Mouse (Mus musculus) cerebellum, adult 2 months (tissue): ENCODE measurements around the gene Abhd12. TPM values are rescaled to one million over a fixed set of nuclear protein-coding genes. Genes with fewer than 3 reads are reported as not detected.

Source experiments
- DNase-seq, 2 experiments: peaks; one replicate each; pipeline ENCODE4 v3.0.0; 2021
- H3K27ac ChIP-seq: fragments of 200-500 bp; 2 replicates; pipeline ENCODE4 v1.5.1; 2012; ENCODE audit warnings: low read length, control low read depth, inconsistent platforms; ENCODE audit not compliant: insufficient read depth
- H3K27me3 ChIP-seq: fragments of 200-500 bp; 2 replicates; pipeline ENCODE4 v1.6.1; 2012; ENCODE audit warnings: inconsistent platforms, mild to moderate bottlenecking, low read length, moderate library complexity; ENCODE audit not compliant: control insufficient read depth, insufficient read depth
- H3K4me1 ChIP-seq: fragments of 200-500 bp; 2 replicates; pipeline ENCODE4 v1.6.1; 2011; ENCODE audit warnings: low read length; ENCODE audit not compliant: control insufficient read depth, insufficient read depth
- H3K4me3 ChIP-seq: fragments of 200-500 bp; replicated peaks from 2 replicates; pipeline ENCODE3; 2011; ENCODE audit warnings: mild to moderate bottlenecking, low read depth, low read length, control low read depth; ENCODE audit not compliant: insufficient read depth
- CTCF ChIP-seq: fragments of 200-500 bp; IDR thresholded peaks from 2 replicates; pipeline ENCODE4 v1.5.1; 2011; ENCODE audit warnings: low read depth, mild to moderate bottlenecking, control low read depth, low read length, moderate library complexity, borderline replicate concordance; ENCODE audit not compliant: insufficient read depth
- POLR2A ChIP-seq: fragments of 200-500 bp; IDR thresholded peaks from 2 replicates; pipeline ENCODE4 v1.6.1; 2011; ENCODE audit warnings: low read length, control low read depth, borderline replicate concordance; ENCODE audit not compliant: insufficient read depth
- WGBS: fragments of 180-500 bp; shearing (Covaris S2); methylation state at CpG from one replicate; pipeline ENCODE4 v1.1.7; 2018; 5-methylcytosine and 5-hydroxymethylcytosine counted together
- polyA plus RNA-seq: library from polyadenylated mRNA; depleted of rRNA; stranded (reverse); fragments of >200 nt; gene quantifications from 2 replicates; pipeline ENCODE4 v1.2.3, GENCODE M21; 2012

Abhd12 gene
- polyA plus RNA-seq, 1 experiment = 263 TPM

- Histone ChIP-seq H3K27me3 (no peaks in the 10 kb centered on the region), H3K4me3 (peak within 1 kb of the TSS; percentile 94), H3K4me1 (peaks cover 4% of the 10 kb centered on the region), H3K27ac (peak within 1 kb of the TSS; percentile 80)
- DNase-seq = no peak
- WGBS = 36% methylated on average over 9 of the region's 9 CpGs
- no peak for TF ChIP-seq CTCF
- no peak for TF ChIP-seq POLR2A
Measured at GRCm38 (mm10) chr2:150904936-150905450, 452 bp upstream of the Abhd12 start, which contains the start of gene Gins1. Gene Gins1 (plus strand): TSS chr2:150905400.

GRCm38 (mm10) chr2:150902347-150902746 lies 2.2 kb downstream of the Abhd12 start:
- Histone ChIP-seq H3K27me3 (no peaks in the 10 kb centered on the region), H3K27ac (no peak overlapping the region), H3K4me1 (peaks cover 4% of the 10 kb centered on the region), H3K4me3 (no peak overlapping the region)
- TF ChIP-seq POLR2A = no peak
- no peak for TF ChIP-seq CTCF
- DNase-seq = no peak
- 80% methylated on average over 8 of the region's 8 CpGs for WGBS

GRCm38 (mm10) chr2:150900341-150900740 lies 4.2 kb downstream of the Abhd12 start:
- 94% methylated on average over 6 of the region's 6 CpGs for WGBS
- TF ChIP-seq CTCF (no peak), POLR2A (no peak)

GRCm38 (mm10) chr2:150895691-150896252 lies 8.8 kb downstream of the Abhd12 start:
- H3K4me1 ChIP-seq = peaks cover 4% of the 10 kb centered on the region
- WGBS = 74% methylated on average over 7 of the region's 7 CpGs
- no peaks in the 10 kb centered on the region for H3K27me3 ChIP-seq
- no peak for DNase-seq
- H3K4me3 ChIP-seq = no peak overlapping the region
- no peak for TF ChIP-seq POLR2A
- H3K27ac ChIP-seq = no peak overlapping the region

More at GRCm38 (mm10) chr2:150900341-150900740, 4.2 kb downstream of the Abhd12 start:
- H3K4me1 ChIP-seq = peaks cover 4% of the 10 kb centered on the region
- H3K4me3 ChIP-seq = no peak overlapping the region
- H3K27me3 ChIP-seq = no peaks in the 10 kb centered on the region
- no peak for DNase-seq
- H3K27ac ChIP-seq = no peak overlapping the region

- Histone ChIP-seq H3K27me3 (no peaks in the 10 kb centered on the region), H3K4me3 (no peak overlapping the region), H3K4me1 (no peaks in the 10 kb centered on the region), H3K27ac (no peak overlapping the region)
- WGBS = 95% methylated on average over 2 of the region's 2 CpGs
- no peak for DNase-seq
- TF ChIP-seq POLR2A (no peak), CTCF (no peak)
Measured at GRCm38 (mm10) chr2:150894617-150895267, 9.8 kb downstream of the Abhd12 start.

- Histone ChIP-seq H3K27ac (no peak overlapping the region), H3K4me3 (no peak overlapping the region), H3K27me3 (no peaks in the 10 kb centered on the region), H3K4me1 (peaks cover 15% of the 10 kb centered on the region)
- DNase-seq = no peak
- no peak for TF ChIP-seq POLR2A
- TF ChIP-seq CTCF = no peak
- WGBS = 85% methylated on average over 2 of the region's 2 CpGs
Measured at GRCm38 (mm10) chr2:150887370-150887769, 17.2 kb downstream of the Abhd12 start.

GRCm38 (mm10) chr2:150886315-150886714 lies 18.2 kb downstream of the Abhd12 start:
- H3K4me3 ChIP-seq = no peak overlapping the region
- no peaks in the 10 kb centered on the region for H3K27me3 ChIP-seq
- TF ChIP-seq CTCF (no peak), POLR2A (no peak)
- no peak for DNase-seq
- peaks cover 15% of the 10 kb centered on the region for H3K4me1 ChIP-seq
- H3K27ac ChIP-seq = no peak overlapping the region

GRCm38 (mm10) chr2:150885814-150886213 lies 18.7 kb downstream of the Abhd12 start:
- TF ChIP-seq CTCF (no peak), POLR2A (no peak)
- 90% methylated on average over 1 of the region's 1 CpGs for WGBS
- no peak overlapping the region for H3K27ac ChIP-seq
- peaks cover 15% of the 10 kb centered on the region for H3K4me1 ChIP-seq
- H3K27me3 ChIP-seq = no peaks in the 10 kb centered on the region
- no peak overlapping the region for H3K4me3 ChIP-seq
- no peak for DNase-seq
